In the genomic region with DNA sequence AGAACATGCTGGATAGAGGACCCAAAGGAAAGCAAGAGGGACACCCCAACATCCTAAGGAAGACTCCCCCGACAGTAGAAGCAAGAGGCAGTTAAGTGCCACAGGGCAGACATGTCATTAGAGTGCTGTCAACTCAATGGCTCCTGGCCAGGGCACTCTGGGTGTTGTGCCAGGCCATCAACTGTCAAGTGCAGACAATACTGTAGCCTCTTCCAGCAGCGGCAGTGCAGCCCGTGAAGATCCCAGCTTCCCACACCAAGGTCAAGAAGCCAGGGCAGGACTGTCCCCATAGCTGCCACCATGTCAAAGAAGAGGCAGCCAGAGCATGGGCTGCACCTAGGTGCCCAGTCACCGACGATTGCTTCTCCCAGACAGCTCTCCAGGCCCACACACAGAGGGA, we compare ENCODE assay signal across 8 mouse cellular contexts. TPM values are rescaled to one million over a fixed set of nuclear protein-coding genes. Genes with fewer than 3 reads are reported as not detected.
DNase-seq lines count a peak whose midpoint lies in the region; ATAC-seq lines count a peak whose summit lies in the region.

No protein-coding gene starts in this region.

- intact Hi-C loops in heart, postnatal 10 days (cut with DNase I): loop anchor here (5.0 to 10.0 kb wide), 2 partner anchors 35 to 352 kb away; no protein-coding TSS in a partner anchor

- ATAC-seq in liver, embryonic 13.5 days (ENCODE audit: low read depth): no peak
- no peak for ATAC-seq in neural tube, embryonic 11.5 days (ENCODE audit: insufficient read depth, low FRiP score, low TSS enrichment)
- no peak for ATAC-seq in erythroid progenitor cell, adult 5-6 weeks (replicated peaks; ENCODE audit: low FRiP score, poor library complexity, severe bottlenecking)

- DNase-seq in layer of hippocampus, adult 11-12 months (ENCODE audit: low spot score): peak; percentile 70
- no peak for DNase-seq in layer of hippocampus, adult 9-11 months
- peak; percentile 89 for DNase-seq in cerebellum, adult 9-10 months
- DNase-seq in heart, postnatal 10 days: peak; percentile 77 to 78
- no peak for DNase-seq in liver, embryonic 13.5 days
- DNase-seq in neural tube, embryonic 11.5 days (ENCODE audit: low spot score): no peak
- no peak for DNase-seq in left cerebral cortex, adult 11 months (ENCODE audit: low spot score)

- WGBS in liver, embryonic 13.5 days (ENCODE audit: insufficient replicate concordance): 43% methylated on average over 5 of the region's 5 CpGs
- 28% methylated on average over 5 of the region's 5 CpGs for WGBS in neural tube, embryonic 11.5 days

- H3K4me3 ChIP-seq in liver, embryonic 13.5 days (replicated peaks): peak overlapping the region; percentile 65
- H3K4me3 ChIP-seq in neural tube, embryonic 11.5 days (ENCODE audit: low read depth, low read length): peak overlapping the region; percentile 90

- H3K36me3 ChIP-seq in liver, embryonic 13.5 days: no peaks in the 10 kb centered on the region
- H3K36me3 ChIP-seq in neural tube, embryonic 11.5 days (ENCODE audit: control insufficient read depth, insufficient read depth, low read length): peaks cover 4% of the 10 kb centered on the region

- H3K9me3 ChIP-seq in liver, embryonic 13.5 days (replicated peaks): no peaks in the 10 kb centered on the region
- no peaks in the 10 kb centered on the region for H3K9me3 ChIP-seq in neural tube, embryonic 11.5 days (ENCODE audit: control insufficient read depth, low read length)

- peak overlapping the region; percentile 70 for H3K4me2 ChIP-seq in liver, embryonic 13.5 days
- H3K4me2 ChIP-seq in neural tube, embryonic 11.5 days (ENCODE audit: low read depth): peak overlapping the region; percentile 99

- H3K9ac ChIP-seq in liver, embryonic 13.5 days: 0 out of 2 replicates have a peak overlapping the region, but pooled peaks have one; percentile 73
- peak overlapping the region; percentile 99 for H3K9ac ChIP-seq in neural tube, embryonic 11.5 days (ENCODE audit: low read length)

- H3K4me1 ChIP-seq in liver, embryonic 13.5 days (replicated peaks): peaks cover 53% of the 10 kb centered on the region
- peaks cover 35% of the 10 kb centered on the region for H3K4me1 ChIP-seq in neural tube, embryonic 11.5 days (ENCODE audit: control insufficient read depth, insufficient read depth, low read length)

- peaks cover 64% of the 10 kb centered on the region for H3K27me3 ChIP-seq in liver, embryonic 13.5 days
- H3K27me3 ChIP-seq in neural tube, embryonic 11.5 days (ENCODE audit: control insufficient read depth, insufficient read depth, low read length): no peaks in the 10 kb centered on the region

- peak overlapping the region; percentile 13; the same call in 1 of the 2 replicates for H3K27ac ChIP-seq in liver, embryonic 13.5 days
- peak overlapping the region; percentile 44; the same call in 1 of the 2 replicates for H3K27ac ChIP-seq in neural tube, embryonic 11.5 days (ENCODE audit: low read depth, low read length)

RNA-seq across cellular contexts. Expression of gene Soga1, which starts 1.9 kb away (rescaled TPM):
- 10 to 100 TPM; 33.3 to 34.6 TPM for total RNA-seq in heart, postnatal 10 days (2021)
- 1.7 and 1.8 TPM in 2 replicates for polyA plus RNA-seq in liver, embryonic 13.5 days (2015; fragmentation: Nextera tagmentation; extraction: Ambion mirVana)
- polyA plus RNA-seq in neural tube, embryonic 11.5 days (2014; fragmentation: Nextera tagmentation; extraction: Ambion mirVana): 6.6 and 7.6 TPM in 2 replicates
- 0.36 and 0.42 TPM in 2 replicates for total RNA-seq in erythroid progenitor cell, adult 5-6 weeks (2015; ENCODE audit: low replicate concordance)
- total RNA-seq in erythroid progenitor cell, adult 5-6 weeks (2017; ENCODE audit: low replicate concordance): 2.8 and 3.6 TPM in 2 replicates

RNA-seq across cellular contexts. Expression of gene Tldc2, which starts 9.7 kb away (rescaled TPM):
- not detected for total RNA-seq in heart, postnatal 10 days (2021)
- polyA plus RNA-seq in liver, embryonic 13.5 days (2015; fragmentation: Nextera tagmentation; extraction: Ambion mirVana): not detected in 2 replicates
- not detected in 2 replicates for polyA plus RNA-seq in neural tube, embryonic 11.5 days (2014; fragmentation: Nextera tagmentation; extraction: Ambion mirVana)
- total RNA-seq in erythroid progenitor cell, adult 5-6 weeks (2015; ENCODE audit: low replicate concordance): not detected in 2 replicates
- not detected in 2 replicates for total RNA-seq in erythroid progenitor cell, adult 5-6 weeks (2017; ENCODE audit: low replicate concordance)

RNA-seq across cellular contexts. Expression of gene Samhd1, which starts 57.9 kb away (rescaled TPM):
- 10 to 100 TPM; 20.5 to 25.3 TPM for total RNA-seq in heart, postnatal 10 days (2021)
- 19.4 and 21.5 TPM in 2 replicates for polyA plus RNA-seq in liver, embryonic 13.5 days (2015; fragmentation: Nextera tagmentation; extraction: Ambion mirVana)
- 18.7 and 22.8 TPM in 2 replicates for polyA plus RNA-seq in neural tube, embryonic 11.5 days (2014; fragmentation: Nextera tagmentation; extraction: Ambion mirVana)
- total RNA-seq in erythroid progenitor cell, adult 5-6 weeks (2015; ENCODE audit: low replicate concordance): 82.5 and 112 TPM in 2 replicates
- 57.0 and 75.2 TPM in 2 replicates for total RNA-seq in erythroid progenitor cell, adult 5-6 weeks (2017; ENCODE audit: low replicate concordance)

Comparison
In these comparisons a context has a peak if more than half of its experiments do, and no peak if none do; other contexts are left out.
1. DNase-seq: peak in layer of hippocampus, adult 11-12 months (single experiment), cerebellum, adult 9-10 months (single experiment) and heart, postnatal 10 days (2 of 2); none in layer of hippocampus, adult 9-11 months (single experiment), liver, embryonic 13.5 days (single experiment), neural tube, embryonic 11.5 days (single experiment) and left cerebral cortex, adult 11 months (single experiment).
2. RNA of gene Soga1, which starts 1.9 kb away (total RNA-seq): 33.3 to 34.6 TPM in heart, postnatal 10 days; 0.36 to 3.6 TPM in erythroid progenitor cell, adult 5-6 weeks; every median in the first group is over 4 times any median in the second.